Mouse (Mus musculus): ENCODE data around the gene Azin2.

DNA sequence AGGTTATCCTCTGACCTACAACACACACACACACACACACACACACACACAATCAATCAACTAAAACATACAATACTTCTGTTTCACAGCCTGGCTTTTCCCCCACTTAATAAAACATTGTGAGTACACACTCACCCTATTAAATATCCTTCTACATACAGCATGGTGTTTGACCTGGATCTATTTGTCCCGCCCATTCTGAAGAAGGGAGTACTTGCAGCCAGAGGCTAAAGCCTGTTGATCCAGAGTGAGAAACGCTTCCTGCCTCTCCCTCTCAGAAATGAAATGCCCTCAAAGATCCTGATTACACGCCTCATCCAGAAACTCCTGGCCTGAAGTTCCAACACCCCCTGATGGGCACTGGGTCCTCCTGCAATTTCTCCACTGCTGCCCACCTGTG is 45.1 kb downstream of the Azin2 start:
- TF ChIP-seq POLR2A (IDR thresholded peaks at IDR 0.05; ENCODE audit: extremely low read depth, insufficient read depth, low read length): no peak
- no peak for TF ChIP-seq CTCF (IDR thresholded peaks at IDR 0.05; ENCODE audit: low read depth, low read length)
